Mouse (Mus musculus) T-cell, adult 2 months (primary cell): ENCODE results near the gene Cdc42ep4.

Experiments
- DNase-seq: peaks from one replicate; pipeline ENCODE4 v3.0.0; 2022; ENCODE audit warnings: low spot score

The Cdc42ep4 gene

DNA sequence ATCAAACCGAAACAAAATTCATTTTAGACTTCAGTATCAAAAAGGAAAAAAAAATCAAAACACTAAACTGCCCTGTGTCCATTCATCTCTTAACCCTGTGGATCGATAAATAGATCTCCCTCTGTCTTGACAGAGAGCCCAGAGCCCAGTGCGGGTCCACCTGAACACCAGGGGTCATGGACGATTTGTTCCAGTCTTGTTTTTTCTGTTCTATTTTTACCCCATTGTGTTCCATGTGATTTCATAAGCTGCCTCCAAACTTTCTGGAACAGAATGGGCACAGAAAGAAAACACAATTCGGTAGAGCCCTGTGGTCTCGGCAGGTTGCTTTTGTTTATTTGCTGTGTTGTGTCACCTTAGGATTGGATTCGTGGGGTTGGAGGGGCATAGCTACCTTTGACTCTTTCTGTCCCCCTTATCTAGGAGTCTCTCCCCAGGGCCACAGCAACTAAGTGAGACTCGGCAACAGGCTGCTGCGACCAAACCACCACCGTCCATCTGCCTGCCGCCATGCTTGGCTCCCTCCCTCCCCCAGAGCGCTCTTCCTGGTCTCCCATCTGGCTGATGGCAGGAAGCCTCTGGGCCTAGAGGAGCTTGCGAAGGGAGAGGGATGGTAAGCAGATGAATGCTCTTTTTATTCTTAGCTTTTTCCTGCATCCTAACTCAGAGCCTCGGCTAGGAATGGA is 29.1 kb downstream of the Cdc42ep4 start:
- DNase-seq = no peak

DNA sequence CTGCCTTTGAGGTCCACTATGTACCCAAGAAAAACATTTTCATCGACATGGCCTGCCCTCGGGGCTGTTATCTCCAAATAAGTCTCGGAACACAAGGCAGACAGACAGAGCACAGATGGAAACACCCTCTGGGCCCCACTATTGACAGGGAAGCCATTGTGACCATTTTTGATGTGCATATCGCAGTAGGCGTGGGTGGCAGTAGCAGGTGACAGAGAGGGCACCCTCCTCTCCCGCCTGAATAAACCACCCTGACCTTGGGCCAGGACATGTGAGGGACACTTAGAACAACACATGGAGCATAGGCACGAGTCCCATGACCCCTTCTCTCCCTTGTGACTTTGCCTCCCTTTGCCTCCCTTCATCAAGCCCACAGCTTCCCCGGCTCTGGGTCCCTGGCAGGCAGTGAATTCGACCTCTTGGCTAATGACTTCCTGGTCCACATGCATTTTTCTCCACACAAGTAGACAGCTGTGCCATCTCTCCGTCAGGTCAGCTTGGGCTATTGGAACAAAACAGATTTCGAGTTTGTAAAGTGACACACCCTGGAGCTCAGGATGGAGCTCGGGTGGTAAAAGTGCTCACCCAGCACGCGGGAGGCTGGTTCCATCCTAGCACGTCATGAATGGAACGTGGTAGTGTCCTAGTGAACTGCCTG is 33.8 kb downstream of the Cdc42ep4 start:
- DNase-seq = no peak

DNA sequence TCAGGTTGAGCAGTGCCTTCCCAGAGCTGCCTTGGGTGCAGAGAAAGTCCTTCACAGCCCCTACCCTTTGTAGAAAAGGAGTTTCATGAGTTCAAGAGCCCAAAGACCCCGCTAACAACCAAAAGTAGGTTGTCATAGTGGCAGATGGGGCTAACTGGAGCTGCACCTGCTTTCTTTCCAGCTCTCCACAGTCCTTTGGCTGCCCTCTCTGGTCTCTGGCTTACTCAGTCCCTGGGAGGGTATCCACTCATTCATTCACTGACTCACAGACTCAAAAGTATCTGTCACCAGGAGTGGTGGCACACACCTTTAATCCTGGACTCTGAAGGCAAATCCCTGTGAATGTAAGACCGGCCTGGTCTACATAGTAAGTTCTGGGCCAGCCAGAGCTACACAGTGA is 35.5 kb downstream of the Cdc42ep4 start:
- no peak for DNase-seq

DNA sequence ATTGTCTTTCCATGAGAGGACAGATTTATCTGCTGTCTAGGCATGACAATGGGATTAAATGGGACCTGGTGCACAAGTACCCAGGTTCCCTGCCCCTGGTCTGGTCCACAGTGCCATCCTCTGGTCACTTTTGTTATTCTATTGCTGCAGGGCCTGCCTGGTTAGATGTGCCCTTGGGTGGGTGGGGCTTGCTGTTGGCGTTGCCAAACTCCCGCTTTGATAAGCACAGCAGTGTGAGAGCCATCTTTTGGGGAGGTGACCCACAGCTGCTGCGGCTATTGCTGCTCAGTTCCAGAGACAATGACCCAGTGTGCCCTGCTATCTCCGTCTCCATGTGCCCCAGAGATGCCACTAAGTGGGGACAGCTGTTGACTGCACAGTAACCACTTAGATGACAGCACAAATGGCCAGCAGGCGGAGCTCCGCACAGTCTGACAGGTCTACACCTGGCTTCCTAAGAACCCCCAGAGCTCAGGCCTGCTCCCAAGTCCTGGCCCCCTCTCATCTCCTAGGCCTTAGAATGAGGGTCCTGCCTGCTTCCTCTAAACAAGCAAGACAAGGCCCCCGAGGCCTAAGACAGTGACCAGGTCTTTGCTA is 36.5 kb downstream of the Cdc42ep4 start:
- no peak for DNase-seq

DNA sequence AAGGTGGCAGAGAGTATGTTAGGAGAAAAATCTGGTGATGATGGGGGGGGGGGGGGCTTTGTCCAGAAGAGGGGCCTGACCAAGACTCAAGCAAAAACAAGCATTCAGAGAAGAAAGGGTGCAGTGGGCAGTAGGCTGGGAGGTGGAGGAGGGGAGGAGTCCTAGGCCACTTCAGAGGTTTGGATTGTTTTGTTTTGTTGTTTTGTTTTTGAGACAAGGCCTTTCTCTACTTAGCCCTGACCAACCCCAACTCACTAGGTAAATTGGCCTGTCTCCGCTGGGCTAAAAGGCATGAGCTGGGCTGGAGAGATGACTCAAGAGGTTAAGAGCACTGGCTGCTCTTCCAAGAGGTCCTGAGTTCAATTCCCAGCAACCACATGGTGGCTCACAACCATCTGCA is 40.6 kb downstream of the Cdc42ep4 start:
- no peak for DNase-seq

DNA sequence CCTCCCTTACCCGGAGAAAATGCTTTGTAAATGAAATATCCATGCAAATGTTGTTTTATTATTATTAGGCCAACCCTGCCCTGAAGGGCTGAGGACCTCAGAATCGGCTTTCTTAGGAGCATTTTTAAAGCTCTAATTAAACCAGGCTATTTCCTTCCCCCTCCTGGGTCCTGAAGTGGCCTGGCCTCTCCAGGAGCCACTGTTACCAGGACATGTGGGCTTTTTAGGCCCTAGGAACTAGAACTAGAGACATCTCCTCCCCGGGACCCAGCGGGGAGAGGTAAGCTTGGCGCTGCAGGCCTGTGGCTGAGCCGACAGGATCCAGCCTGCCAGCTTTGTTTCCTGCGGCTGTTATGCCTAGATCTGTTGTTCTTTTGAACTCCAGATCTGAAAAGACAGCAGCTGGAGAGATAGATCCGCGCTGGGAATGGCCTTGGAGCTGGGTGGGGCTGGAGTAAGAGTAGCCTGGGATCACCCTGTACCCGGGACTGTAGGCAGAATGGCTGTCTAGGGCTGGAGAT is 41.4 kb downstream of the Cdc42ep4 start:
- no peak for DNase-seq

DNA sequence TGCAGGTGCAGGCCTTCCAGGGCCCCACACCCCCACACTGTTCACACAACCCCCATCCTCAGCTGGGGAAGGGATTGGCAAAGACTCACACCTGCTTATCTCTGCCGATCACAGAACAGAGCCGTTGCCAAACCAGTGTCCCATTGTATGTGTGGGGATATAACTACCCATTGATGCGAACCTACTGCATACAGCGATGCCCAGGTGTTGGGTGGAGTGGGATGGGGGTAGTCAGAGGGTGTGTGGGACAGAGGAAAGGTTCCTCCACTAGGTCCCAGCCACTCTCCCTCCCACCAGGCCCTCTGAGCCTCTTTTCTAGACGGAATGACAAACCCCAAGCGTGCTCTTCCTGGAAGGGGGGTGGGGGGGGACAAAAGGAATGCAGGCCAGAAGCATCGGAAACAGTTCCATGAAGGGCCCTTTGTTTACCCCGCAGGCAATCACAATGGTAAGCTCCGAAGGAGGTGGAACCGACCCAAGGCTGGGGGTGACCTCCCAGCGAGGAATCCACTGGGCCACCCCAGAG is 41.9 kb downstream of the Cdc42ep4 start, which contains the start of gene Cpsf4l:
Gene Cpsf4l (minus strand): TSS at position 287 of the 526 bp plus-strand sequence.
- no peak for DNase-seq

DNA sequence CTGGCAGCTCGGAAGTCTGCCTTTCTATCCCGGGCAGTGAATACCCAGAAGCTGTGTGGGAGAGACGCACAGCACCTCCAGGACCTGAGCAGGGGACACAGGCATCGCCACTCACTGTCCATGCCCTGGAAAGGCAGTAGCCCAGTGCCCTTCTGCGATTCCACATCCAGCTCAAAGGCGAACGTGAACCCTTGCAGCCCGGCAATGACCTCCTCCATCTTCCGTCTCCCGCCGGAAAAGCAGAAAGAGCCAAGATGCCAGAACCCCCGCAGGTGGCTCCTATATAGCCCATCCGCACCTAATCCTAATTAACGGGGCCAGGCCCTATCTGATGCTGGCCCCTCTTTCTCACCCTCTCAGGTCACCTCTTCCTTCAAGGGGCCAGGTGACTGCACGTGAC is 42.4 kb downstream of the Cdc42ep4 start:
- no peak for DNase-seq

DNA sequence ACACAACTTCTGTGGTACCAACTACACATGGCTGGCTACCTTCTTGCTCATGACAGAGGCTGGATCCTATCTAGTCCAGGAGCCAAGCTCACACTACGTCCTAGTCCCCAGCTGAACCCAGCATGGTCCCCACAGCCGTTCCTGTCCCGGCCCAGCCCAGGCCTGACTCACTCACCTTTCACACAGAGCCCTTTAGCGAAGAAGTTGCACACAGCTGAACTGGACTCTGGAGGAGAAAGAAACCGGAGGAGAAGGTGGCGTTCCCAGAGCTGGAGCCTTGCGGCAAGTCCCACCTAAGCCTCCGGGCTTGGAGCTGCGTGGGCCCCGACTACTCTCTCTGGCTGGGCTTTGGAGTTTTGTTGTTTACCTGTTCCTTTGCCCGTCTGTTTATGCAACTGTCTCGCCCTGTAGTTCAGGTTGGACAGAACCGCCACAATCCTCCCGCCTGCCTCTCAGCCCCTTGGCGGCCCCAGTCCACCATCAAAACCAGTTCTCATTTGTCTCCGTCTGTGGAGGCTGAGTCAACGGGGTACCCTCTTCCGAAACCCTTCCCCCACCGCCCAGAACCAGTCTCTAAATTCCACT is 43.0 kb downstream of the Cdc42ep4 start:
- DNase-seq = no peak

DNA sequence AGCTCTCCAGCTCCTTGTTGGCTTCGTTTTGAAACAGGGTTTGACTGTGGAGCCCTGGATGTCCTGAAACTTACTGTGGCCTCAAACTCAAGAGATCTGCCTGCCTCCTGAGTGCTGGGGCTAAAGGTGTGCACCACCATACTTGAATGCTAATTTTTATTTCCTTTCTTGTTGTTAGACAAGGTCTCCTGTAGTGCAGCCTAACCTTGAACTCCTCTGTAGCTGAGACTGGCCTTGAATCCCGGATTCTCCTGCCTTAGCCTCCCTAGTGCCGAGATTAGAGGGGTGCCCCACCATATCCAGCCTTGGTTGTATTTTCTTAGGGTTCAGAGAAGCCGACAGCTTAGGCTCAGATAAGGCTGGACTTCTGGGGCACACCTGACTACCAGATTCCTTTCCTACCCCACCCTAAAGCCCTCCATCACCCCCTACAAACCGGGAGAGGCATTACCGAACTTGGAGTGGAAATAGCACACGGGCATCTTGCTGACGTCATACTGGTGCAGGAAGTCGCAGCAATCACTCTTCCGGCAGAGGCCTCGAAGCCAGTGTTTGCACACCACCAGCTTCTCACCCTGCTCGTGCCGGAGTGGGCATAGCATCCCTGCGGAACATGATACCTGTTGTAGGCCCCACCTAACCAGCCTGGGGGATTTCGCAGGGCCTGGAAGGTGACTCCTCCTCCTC is 45.6 kb downstream of the Cdc42ep4 start:
- DNase-seq = no peak

DNA sequence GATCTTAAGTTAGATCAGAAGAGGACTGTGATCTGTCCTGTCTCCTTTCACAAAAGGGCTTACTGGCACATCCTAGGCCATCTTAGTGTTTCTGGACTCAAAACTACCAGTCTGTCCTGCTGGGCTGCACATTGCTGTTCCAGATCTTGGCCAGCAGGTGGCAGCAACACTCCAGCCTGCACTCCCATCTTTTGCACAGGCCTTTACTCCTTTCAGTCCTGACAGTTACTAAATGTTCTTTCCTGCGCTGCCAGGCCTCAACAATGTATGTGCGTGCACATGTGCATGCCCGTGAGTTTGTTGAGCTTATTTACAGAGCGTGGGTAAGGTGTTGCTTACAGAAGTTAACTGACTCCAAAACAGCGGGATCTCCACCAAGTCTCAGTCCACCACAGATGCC is 47.9 kb downstream of the Cdc42ep4 start:
- peak; percentile 65 for DNase-seq

DNA sequence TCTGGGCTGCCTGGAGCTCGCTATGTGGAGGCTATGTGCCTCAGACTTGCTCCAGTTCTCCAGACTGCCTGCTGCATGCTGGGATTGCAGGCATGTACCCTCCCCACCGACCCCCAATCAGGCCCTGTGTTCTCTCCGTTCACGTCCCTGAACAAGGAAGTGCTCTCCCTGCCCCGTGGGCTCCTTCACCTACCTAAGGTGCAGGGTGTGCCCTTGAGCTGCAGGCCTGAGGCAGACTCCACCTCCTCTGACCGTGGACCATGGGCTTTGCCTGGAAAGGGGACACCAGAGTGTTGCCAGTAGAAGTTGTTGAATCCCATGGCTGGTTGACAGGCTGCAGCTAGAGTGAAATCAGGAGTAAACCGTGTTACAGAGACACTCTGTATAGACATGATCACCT is 52.0 kb downstream of the Cdc42ep4 start:
- no peak for DNase-seq

DNA sequence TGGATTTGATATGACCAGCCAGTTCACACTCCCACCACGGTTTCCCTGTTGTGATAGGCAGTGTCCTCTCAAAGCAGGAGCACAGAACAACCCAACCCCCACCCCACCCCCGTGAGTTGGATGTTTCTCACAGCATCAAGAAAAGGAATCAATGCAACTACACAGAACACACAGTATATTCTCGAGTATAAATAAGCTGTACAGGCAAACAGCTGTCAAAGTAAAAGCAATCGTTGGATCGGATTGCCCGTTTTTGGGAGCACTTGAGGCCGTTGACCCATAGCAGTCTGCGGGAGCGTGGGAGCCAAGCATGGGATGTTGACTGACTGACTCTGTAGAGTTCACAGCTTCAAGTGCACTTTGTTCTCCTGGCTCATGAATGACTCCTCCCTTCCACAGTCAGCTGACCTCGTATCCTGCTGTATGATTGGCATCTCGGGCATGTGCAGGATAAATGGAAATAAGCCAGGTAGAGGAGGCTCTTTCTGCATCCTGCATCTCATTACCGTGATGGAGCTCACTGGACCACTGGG is 53.6 kb downstream of the Cdc42ep4 start:
- no peak for DNase-seq

DNA sequence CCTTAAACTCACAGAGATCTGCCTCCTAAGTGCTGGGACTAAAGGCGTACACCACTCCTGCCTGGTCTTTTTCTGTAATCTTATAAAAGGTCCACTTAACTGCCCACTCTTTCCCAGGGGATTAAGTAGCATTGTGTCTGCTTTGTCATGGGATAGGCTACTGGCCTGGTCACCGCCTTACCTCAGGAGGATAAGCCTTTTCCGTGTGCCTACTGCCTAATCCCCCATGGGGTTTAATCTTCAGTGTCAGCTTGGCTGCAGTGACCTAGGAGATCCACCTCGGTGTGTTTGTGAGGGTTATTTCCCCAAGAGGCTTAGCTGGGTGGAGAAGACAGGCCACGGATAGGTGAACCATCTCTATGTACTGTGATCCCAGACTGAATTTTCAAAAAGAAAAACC is 54.1 kb downstream of the Cdc42ep4 start:
- DNase-seq = no peak

DNA sequence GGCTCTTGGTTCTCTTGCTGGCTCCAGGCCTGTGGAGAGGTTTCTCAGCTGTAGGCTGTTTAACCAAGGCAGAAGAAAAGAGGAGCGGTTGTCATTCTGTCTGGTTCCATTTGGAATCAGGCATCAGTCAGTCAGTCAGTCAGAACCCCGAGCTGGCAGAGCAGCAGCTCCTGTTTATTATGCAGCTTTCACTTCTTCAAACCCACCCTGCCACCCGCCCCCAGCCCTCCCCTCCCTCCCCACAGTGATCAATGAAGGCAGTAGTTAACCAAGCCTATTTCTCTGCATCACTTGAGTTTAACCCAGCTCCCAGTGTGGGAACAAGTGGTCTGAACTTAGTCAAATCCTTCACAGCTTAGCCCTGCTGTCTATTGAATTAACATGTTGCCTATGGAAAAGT is 59.8 kb downstream of the Cdc42ep4 start:
- no peak for DNase-seq

DNA sequence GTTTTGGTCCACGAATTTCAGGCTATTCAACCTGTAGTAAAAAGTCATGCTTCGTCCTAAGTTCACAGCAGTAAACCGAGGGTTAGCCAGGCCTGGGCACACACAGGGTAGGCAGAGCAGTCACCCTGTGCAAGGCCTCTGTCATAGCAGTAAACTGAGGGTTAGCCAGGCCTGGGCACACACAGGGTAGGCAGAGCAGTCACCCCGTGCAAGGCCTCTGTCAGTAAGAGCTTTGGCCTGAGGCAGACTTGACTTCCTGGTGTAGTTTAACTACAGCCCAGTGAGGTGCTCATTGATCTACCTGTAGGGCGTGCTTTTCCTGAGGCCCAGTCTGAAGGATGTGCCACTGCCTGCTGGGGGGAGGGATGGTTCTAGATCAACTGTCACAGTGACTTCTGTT is 60.4 kb downstream of the Cdc42ep4 start:
- DNase-seq = no peak

DNA sequence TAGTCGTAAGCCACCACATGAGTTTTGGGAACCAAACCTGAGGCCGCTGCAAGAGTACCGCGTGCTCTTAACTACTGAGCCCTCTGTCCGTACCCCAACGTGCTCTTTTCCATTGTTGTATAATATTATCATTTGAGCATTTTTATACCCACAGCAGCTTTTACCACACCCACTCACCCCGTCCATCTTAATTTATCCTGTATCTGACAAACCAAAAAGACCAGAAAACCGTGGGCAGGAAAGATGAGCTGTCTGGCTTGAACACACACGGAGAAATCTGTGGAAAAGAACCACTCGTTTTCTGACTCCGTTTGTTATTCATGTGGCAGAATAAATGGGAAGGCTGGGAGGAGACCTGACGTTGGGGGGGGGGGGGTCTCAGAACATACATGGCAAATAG is 61.2 kb downstream of the Cdc42ep4 start:
- DNase-seq = no peak

DNA sequence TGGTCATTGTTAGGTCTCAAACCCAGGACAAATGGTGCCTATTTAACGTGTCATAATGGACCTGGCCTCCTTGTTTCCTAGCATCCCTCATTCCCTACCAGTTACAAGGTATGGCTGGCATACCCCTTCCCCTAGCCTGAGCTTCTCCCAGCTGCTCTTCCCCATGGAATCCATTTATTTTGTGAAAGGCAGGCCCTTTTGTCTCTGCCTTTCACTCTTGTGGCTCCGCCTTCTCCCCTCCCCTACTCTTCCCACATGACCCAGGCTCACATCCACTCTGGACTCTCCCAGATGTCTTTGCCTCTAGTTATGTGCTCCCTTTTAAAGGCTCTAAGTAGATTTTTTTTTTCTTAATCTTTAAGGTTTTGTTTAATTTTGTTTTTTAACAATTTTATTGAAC is 64.7 kb downstream of the Cdc42ep4 start:
- no peak for DNase-seq

DNA sequence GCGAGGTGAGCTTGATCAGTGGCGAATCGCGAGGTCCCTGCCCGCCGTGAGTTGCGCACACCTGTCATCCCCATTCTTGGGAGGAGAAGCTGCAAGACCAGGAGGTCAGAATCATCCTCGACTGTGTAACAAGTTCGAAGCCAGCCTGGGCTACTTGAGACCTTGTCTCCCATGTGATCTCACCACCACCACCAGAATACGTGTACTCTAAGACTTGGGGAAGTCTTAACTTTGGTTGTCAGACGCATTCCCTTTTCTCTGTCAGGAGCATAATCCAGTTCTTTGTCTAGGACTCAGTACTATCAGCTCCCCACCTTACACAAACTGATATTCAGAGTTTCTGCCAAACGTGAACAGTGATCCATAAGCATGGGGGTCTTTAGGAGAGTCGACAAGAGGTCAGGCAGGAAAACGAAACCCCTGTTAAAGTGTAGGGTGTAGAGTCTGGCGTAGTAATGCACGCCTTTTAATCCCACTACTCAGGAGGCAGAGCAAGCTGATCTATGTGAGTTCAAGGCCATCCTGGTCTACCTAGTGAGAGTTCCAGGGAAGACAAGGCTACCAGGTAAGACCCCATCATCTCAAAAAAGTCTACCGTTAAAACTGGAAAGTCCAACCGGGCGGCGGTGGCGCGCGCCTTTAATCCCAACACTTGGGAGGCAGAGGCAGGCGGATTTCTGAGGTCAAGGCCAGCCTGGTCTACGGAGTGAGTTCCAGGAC is 66.8 kb downstream of the Cdc42ep4 start:
- no peak for DNase-seq

DNA sequence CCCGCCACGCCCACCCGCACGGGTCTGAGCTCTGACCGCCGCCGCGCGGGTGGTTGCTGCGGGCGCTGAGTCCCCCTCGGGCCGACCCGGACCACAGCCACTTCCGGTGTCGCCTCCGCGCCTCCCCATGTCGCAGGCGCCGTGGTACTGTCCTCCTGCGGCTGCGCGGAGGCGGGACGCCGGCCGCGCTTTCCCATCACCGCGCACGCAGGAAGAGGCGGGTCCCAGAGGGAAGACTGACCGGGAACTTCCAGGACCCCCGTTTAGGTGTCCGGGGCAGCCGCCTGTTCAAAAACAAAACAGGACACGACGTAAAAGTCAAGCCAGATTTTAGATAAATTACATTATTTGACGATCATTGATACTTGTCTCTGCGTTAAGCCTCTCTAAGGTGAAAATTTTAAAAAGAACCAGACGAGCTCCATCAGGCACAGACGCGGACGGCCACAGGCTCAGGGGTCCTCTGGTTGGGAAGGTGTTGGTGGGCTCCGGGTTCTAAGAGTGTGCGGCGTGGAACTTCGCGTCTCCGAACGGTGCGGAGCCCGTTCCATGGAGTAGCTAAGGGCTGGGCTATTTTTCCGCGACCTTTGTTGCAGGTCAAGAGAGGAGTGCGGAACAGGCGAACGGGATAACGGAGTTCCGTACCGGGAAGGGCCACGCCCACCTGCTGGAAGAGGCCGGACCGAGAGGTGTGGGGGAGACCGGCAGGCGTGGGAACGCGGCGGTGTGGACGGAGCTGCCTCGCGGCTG is 67.5 kb downstream of the Cdc42ep4 start, which contains the start of the genes Fam104a and D11Wsu47e:
Gene Fam104a (minus strand): TSS at position 199 of the 750 bp plus-strand sequence.
Gene D11Wsu47e (plus strand): TSS at position 456 of the 750 bp plus-strand sequence.
- DNase-seq = peak; percentile 95
